Mouse (Mus musculus) hematopoietic stem cell, adult 5-6 weeks (primary cell): ENCODE data around the gene Troap. TPM values are rescaled to one million over a fixed set of nuclear protein-coding genes. Genes with fewer than 3 reads are reported as not detected.

Experiments used
- ATAC-seq, 2 experiments: fragments of 125-278 bp in 1 of 2; replicated peaks in 1 of 2; 2 replicates each; pipeline ENCODE4 v1.8.0; 2016 to 2017; ENCODE audit warnings: inconsistent platforms in 2 of 2, mild to moderate bottlenecking in 2 of 2, moderate number of reproducible peaks in 2 of 2, low read depth in 1 of 2, moderate TSS enrichment in 1 of 2; ENCODE audit not compliant: low FRiP score in 2 of 2, poor library complexity in 2 of 2, severe bottlenecking in 2 of 2, insufficient read depth in 1 of 2, low TSS enrichment in 1 of 2
- total RNA-seq: library from RNA; stranded (forward); fragments of 172-1452, 232-1000 nt; gene quantifications from 2 replicates; pipeline ENCODE4 v1.2.3, GENCODE M21; 2017

The Troap gene
- total RNA-seq, 1 experiment from 2014 or later = 15.9 TPM

DNA sequence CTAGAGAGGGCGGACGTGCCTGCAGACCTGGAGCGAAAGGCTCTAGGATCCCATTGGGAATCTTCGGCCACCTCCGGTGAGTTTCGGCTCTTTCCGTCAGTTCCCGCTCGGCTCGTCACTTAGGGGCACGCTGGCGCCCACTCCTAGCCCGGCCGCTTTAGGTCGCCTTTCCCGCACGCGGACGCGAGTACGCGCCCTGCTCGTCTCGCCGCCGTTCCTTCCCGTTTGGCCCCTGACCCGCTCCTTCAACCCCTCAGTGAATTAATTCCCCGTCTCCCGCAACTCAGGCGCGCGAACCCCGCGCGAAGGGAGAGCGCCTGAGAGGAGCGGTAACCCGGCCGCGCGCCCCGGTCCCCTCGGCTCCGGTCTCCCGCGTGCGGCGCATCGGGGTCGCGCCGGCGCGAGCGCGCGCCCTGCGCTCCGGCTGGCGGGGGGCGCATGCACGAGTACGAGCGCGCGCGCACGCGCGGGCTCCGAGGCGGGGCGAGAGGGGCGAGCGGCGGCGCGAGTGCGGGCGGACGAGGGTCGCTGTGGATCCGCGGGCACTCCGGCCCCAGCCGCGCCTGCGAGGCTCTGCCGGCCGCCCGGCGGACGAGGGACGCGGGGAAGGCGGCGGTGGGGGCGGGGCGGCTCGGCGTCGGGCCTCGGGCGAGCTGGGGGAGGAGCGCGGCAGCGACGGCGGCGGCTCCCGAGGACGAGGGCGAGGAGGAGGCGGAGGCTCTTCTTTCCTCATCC lies 51.9 kb downstream of the Troap start:
- no peak for ATAC-seq

- ATAC-seq = no peak
Observed at GRCm38 (mm10) chr15:99126816-99127365, 52.5 kb downstream of the Troap start.

GRCm38 (mm10) chr15:99127851-99128522 lies 53.6 kb downstream of the Troap start:
- no peak for ATAC-seq

- no peak for ATAC-seq
Observed at GRCm38 (mm10) chr15:99129441-99129840, 55.1 kb downstream of the Troap start.

DNA sequence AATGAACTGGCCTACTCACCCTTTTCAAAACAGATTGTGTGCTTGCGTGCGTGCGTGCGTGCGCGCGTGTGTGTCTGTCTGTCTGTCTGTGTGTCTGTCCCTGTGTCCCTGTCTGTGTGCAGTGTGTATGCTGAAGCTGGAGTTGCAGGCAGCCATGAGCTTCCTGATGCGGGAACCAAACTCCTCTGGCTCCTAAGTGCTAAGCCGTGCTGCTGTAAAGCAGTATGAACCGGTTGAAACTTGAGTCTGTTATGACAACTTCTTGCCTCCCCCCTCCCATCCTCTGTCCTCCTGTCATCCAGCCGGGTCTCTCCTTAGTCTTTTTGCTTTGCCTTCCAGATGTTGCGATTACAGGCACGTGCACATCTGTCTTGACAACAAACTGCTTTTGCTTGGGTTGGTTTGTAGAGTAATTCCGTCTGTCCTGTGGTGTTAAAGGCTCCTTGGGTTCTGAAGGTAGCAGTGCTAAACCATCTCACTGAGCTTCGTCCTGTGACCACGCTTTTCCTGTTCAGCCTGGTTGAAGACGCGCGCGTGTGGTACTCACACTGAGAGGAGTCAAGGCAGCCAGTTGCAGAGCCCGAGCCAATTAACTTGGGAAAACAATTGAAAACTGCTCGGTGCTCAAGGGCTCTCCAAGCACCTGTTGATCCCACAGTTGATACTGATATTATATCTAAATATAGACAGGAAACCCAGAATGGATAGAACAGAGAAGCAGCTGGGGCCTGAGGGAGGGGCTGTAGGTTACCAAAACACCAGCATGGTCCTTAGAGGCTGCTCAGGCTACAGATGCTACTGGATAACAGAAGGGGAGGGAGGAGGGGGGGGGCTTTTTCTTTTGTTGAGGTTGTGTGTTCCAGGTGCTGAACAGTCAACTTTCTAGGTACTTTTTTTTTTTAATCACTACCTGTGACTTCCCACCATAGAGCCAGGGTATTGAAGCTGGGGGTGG lies 55.9 kb downstream of the Troap start:
- ATAC-seq = no peak

Other genes starting within 250 kb of the Troap start
- 70.7 and 115 TPM in 2 replicates for gene Prkag1, start 243.1 kb upstream of the Troap start, total RNA-seq
- gene Kmt2d, start 203.4 kb upstream of the Troap start, total RNA-seq = 33.0 and 45.0 TPM in 2 replicates
- 6.2 and 14.7 TPM in 2 replicates for gene Rhebl1, start 180.0 kb upstream of the Troap start, total RNA-seq
- gene Dhh, start 176.0 kb upstream of the Troap start, total RNA-seq = 0.13 TPM in 1 of 2 replicates, not detected in the other
- gene Lmbr1l, start 156.3 kb upstream of the Troap start, total RNA-seq = 8.7 and 21.2 TPM in 2 replicates
- gene Tuba1b, start 140.0 kb upstream of the Troap start, total RNA-seq = 672 and 707 TPM in 2 replicates
- 12.9 TPM in 1 of 2 replicates, not detected in the other for gene Gm49450, start 121.0 kb upstream of the Troap start, total RNA-seq
- 35.1 and 40.0 TPM in 2 replicates for gene Tuba1a, start 120.9 kb upstream of the Troap start, total RNA-seq
- 58.2 and 65.1 TPM in 2 replicates for gene Tuba1c, start 44.7 kb upstream of the Troap start, total RNA-seq
- gene Prph, start 19.4 kb upstream of the Troap start, total RNA-seq = not detected in 2 replicates
- gene C1ql4, start 13.2 kb downstream of the Troap start, total RNA-seq = not detected in 2 replicates
- gene Dnajc22, start 18.6 kb downstream of the Troap start, total RNA-seq = not detected in 2 replicates
- gene Spats2, start 51.3 kb downstream of the Troap start, total RNA-seq = 0.25 TPM in 1 of 2 replicates, not detected in the other
- gene Kcnh3, start 150.3 kb downstream of the Troap start, total RNA-seq = not detected in 2 replicates
- gene Mcrs1, start 177.4 kb downstream of the Troap start, total RNA-seq = 46.5 and 58.8 TPM in 2 replicates
- 16.4 and 22.0 TPM in 2 replicates for gene Prpf40b, start 220.5 kb downstream of the Troap start, total RNA-seq
- 0.05 TPM in 1 of 2 replicates, not detected in the other for gene Fam186b, start 221.3 kb downstream of the Troap start, total RNA-seq